Comparison of ENCODE assay signal across 38 mouse cellular contexts in genomic region chr8:78432451-78432850, GRCm38 (mm10). TPM values are rescaled to one million over a fixed set of nuclear protein-coding genes. Genes with fewer than 3 reads are reported as not detected.
DNase-seq lines count a peak whose midpoint lies in the region; ATAC-seq lines count a peak whose summit lies in the region.
"Had no signal": no experiment of that assay in that cellular context is flagged by ENCODE, and none has a peak within 500 bp of the region (broad histone marks: within the 10 kb centered on the region; RNA-seq: fewer than 3 reads in every experiment).

No protein-coding gene starts in this region.

- H3K27ac ChIP-seq in midbrain, embryonic 13.5 days = no peak overlapping the region; the same call in 1 of the 2 replicates
- no peak overlapping the region for H3K27ac ChIP-seq in midbrain, embryonic 10.5 days (replicated peaks)
- no peak overlapping the region for H3K27ac ChIP-seq in hindbrain, embryonic 15.5 days (replicated peaks)
- peak overlapping the region; percentile 0; the same call in 1 of the 2 replicates for H3K27ac ChIP-seq in midbrain, embryonic 16.5 days (ENCODE audit: low read length)
- H3K27ac ChIP-seq: embryonic facial prominence, embryonic 12.5 days; heart, embryonic 10.5 days; heart, embryonic 15.5 days; kidney, embryonic 15.5 days; layer of hippocampus, adult 2 months; limb, embryonic 13.5 days; lung, embryonic 15.5 days had no signal

- peak overlapping the region; percentile 46 for H3K4me2 ChIP-seq in midbrain, embryonic 13.5 days (replicated peaks)
- H3K4me2 ChIP-seq in hindbrain, embryonic 15.5 days = no peak overlapping the region
- peak overlapping the region; percentile 12 for H3K4me2 ChIP-seq in midbrain, embryonic 16.5 days (ENCODE audit: low read length)
- H3K4me2 ChIP-seq: embryonic facial prominence, embryonic 12.5 days; heart, embryonic 15.5 days; kidney, embryonic 15.5 days; limb, embryonic 13.5 days; liver, embryonic 11.5 days; lung, embryonic 15.5 days had no signal

- no peak for ATAC-seq in midbrain, embryonic 13.5 days
- ATAC-seq in hindbrain, embryonic 15.5 days (ENCODE audit: low FRiP score, low read depth) = no peak
- ATAC-seq in midbrain, embryonic 16.5 days = no peak
- ATAC-seq: forebrain, embryonic 14.5 days; intestine, postnatal 0 days had no signal

- DNase-seq in midbrain, embryonic 10.5 days (ENCODE audit: low spot score) = no peak
- no peak for DNase-seq in heart, adult 8-10 months (ENCODE audit: low spot score)
- no peak for DNase-seq in layer of hippocampus, postnatal 36 days
- no peak for DNase-seq in urinary bladder, postnatal 25 days (ENCODE audit: low spot score)
- DNase-seq: adrenal gland, postnatal 25 days; B cell, adult 2 months; cerebellum, adult 11-12 months; cerebellum, adult 9-11 months; embryo, embryonic 11 days; gastrocnemius, postnatal 14 days; kidney, postnatal 36 days; lung, postnatal 4 days; retina, postnatal 1 day; right cerebral cortex, postnatal 14 days had no signal

- H3K4me3 ChIP-seq in midbrain, embryonic 13.5 days (replicated peaks) = peak overlapping the region; percentile 27
- no peak overlapping the region for H3K4me3 ChIP-seq in midbrain, embryonic 10.5 days
- peak overlapping the region; percentile 14 for H3K4me3 ChIP-seq in hindbrain, embryonic 15.5 days
- H3K4me3 ChIP-seq in midbrain, embryonic 16.5 days (ENCODE audit: low read depth, low read length) = peak overlapping the region; percentile 21
- H3K4me3 ChIP-seq: embryonic facial prominence, embryonic 12.5 days; heart, embryonic 10.5 days; heart, embryonic 15.5 days; kidney, embryonic 15.5 days; layer of hippocampus, adult 2 months; limb, embryonic 13.5 days; lung, embryonic 15.5 days; megakaryocyte, embryonic 14.5 days had no signal

- H3K36me3 ChIP-seq in midbrain, embryonic 13.5 days = no peaks in the 10 kb centered on the region
- no peaks in the 10 kb centered on the region for H3K36me3 ChIP-seq in midbrain, embryonic 10.5 days
- H3K36me3 ChIP-seq in hindbrain, embryonic 15.5 days = no peaks in the 10 kb centered on the region
- H3K36me3 ChIP-seq in midbrain, embryonic 16.5 days (ENCODE audit: control insufficient read depth, insufficient read depth, low read length) = no peaks in the 10 kb centered on the region
- H3K36me3 ChIP-seq: embryonic facial prominence, embryonic 12.5 days; heart, embryonic 10.5 days; heart, embryonic 15.5 days; kidney, embryonic 15.5 days; limb, embryonic 13.5 days; lung, embryonic 15.5 days had no signal

- H3K27me3 ChIP-seq in midbrain, embryonic 13.5 days = peaks cover 85% of the 10 kb centered on the region
- peaks cover 100% of the 10 kb centered on the region for H3K27me3 ChIP-seq in midbrain, embryonic 10.5 days (ENCODE audit: low read depth, poor library complexity, severe bottlenecking)
- peaks cover 72% of the 10 kb centered on the region for H3K27me3 ChIP-seq in hindbrain, embryonic 15.5 days
- H3K27me3 ChIP-seq in midbrain, embryonic 16.5 days (ENCODE audit: control insufficient read depth, insufficient read depth, low read depth, low read length) = peaks cover 25% of the 10 kb centered on the region

- peaks cover 43% of the 10 kb centered on the region for H3K4me1 ChIP-seq in midbrain, embryonic 13.5 days (replicated peaks)
- H3K4me1 ChIP-seq in midbrain, embryonic 10.5 days = peaks cover 31% of the 10 kb centered on the region
- peaks cover 35% of the 10 kb centered on the region for H3K4me1 ChIP-seq in hindbrain, embryonic 15.5 days (replicated peaks)
- H3K4me1 ChIP-seq in midbrain, embryonic 16.5 days (ENCODE audit: control insufficient read depth, insufficient read depth, low read length) = peaks cover 21% of the 10 kb centered on the region

- peak overlapping the region; percentile 36; the same call in 1 of the 2 replicates for H3K9ac ChIP-seq in midbrain, embryonic 13.5 days (replicated peaks)
- no peak overlapping the region for H3K9ac ChIP-seq in hindbrain, embryonic 15.5 days
- no peak overlapping the region for H3K9ac ChIP-seq in midbrain, embryonic 16.5 days (ENCODE audit: low read depth, low read length)
- H3K9ac ChIP-seq: embryonic facial prominence, embryonic 12.5 days; heart, embryonic 15.5 days; kidney, embryonic 15.5 days; limb, embryonic 13.5 days; lung, embryonic 15.5 days had no signal

- WGBS in midbrain, embryonic 13.5 days = 9% methylated on average over 1 of the region's 1 CpGs
- 13% methylated on average over 1 of the region's 1 CpGs for WGBS in midbrain, embryonic 10.5 days
- WGBS in hindbrain, embryonic 15.5 days = 17% methylated on average over 1 of the region's 1 CpGs
- 14% methylated on average over 1 of the region's 1 CpGs for WGBS in midbrain, embryonic 16.5 days

- H3K9me3 ChIP-seq in midbrain, embryonic 13.5 days = no peaks in the 10 kb centered on the region
- no peaks in the 10 kb centered on the region for H3K9me3 ChIP-seq in midbrain, embryonic 10.5 days (replicated peaks)
- H3K9me3 ChIP-seq in hindbrain, embryonic 15.5 days = no peaks in the 10 kb centered on the region
- H3K9me3 ChIP-seq in midbrain, embryonic 16.5 days (replicated peaks; ENCODE audit: control insufficient read depth, low read length, poor library complexity, severe bottlenecking) = no peaks in the 10 kb centered on the region
- H3K9me3 ChIP-seq: embryonic facial prominence, embryonic 12.5 days; heart, embryonic 10.5 days; heart, embryonic 15.5 days; kidney, embryonic 15.5 days; limb, embryonic 13.5 days; lung, embryonic 15.5 days had no signal

RNA-seq across cellular contexts. Expression of gene Pou4f2, which starts 4.0 kb away (rescaled TPM):
- polyA plus RNA-seq in midbrain, embryonic 13.5 days (2015; fragmentation: Nextera tagmentation; extraction: Ambion mirVana) = 8.0 and 9.9 TPM in 2 replicates
- 0.20 and 0.22 TPM in 2 replicates for polyA plus RNA-seq in midbrain, embryonic 10.5 days (2016; fragmentation: Nextera tagmentation; extraction: Ambion mirVana)
- 4.8 and 6.8 TPM in 2 replicates for polyA plus RNA-seq in hindbrain, embryonic 15.5 days (2015; fragmentation: Nextera tagmentation; extraction: Ambion mirVana)
- polyA plus RNA-seq in midbrain, embryonic 16.5 days (2015; fragmentation: Nextera tagmentation; extraction: Ambion mirVana) = 15.3 and 24.7 TPM in 2 replicates
- total RNA-seq in heart, adult 8-10 months (2022) = not detected
- not detected for total RNA-seq in layer of hippocampus, postnatal 36 days (2021)
- total RNA-seq: adrenal gland, adult 18-20 months; adrenal gland, postnatal 25 days; gastrocnemius, postnatal 14 days; granulocyte monocyte progenitor cell, adult 5-6 weeks; heart, postnatal 25 days; layer of hippocampus, adult 2 months; layer of hippocampus, postnatal 14 days; left cerebral cortex, postnatal 36 days had no signal
- polyA plus RNA-seq: forebrain, embryonic 14.5 days; heart, embryonic 10.5 days; heart, embryonic 15.5 days; intestine, postnatal 0 days; kidney, embryonic 15.5 days; limb, embryonic 13.5 days; liver, embryonic 11.5 days; liver, embryonic 16.5 days; lung, embryonic 15.5 days; small intestine, adult 2 months; stomach, embryonic 14.5 days; thymus, postnatal 0 days; urinary bladder, adult 2 months had no signal
